Mouse (Mus musculus): ENCODE measurements around the gene H2-M10.6. TPM values are rescaled to one million over a fixed set of nuclear protein-coding genes. Genes with fewer than 3 reads are reported as not detected.
"Not testable (repeated sequence)": the region's sequence is repeated elsewhere in the genome, so short reads cannot be mapped to it uniquely, and the experiment has no call there.

The H2-M10.6 gene
- total RNA-seq (2021) = not detected
- long read RNA-seq, experiment 1 = 0 reads
- long read RNA-seq, experiment 2 = 0 reads

DNA sequence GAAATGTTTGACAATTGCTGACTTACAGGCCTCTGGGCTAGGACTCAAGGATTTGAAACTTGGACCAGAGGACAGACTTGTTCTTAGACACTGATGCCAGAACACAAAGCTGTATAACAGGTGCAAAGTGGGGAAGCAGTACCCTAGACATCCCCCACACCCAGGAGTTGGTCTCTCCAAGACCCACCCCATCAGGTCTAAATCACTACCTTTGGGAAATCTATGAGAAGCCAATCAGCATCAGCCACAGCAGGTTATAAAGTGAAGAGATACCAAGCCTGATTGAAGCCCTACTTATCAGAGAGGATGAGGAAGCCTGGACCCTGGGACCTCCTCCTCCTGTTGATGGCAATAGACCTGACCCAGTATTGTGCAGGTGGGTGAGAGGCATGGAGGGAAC is at the start of gene H2-M10.6:
TSS of gene H2-M10.6 (plus strand) at position 301 of the 400 bp plus-strand sequence.
- DNase-seq (ENCODE audit: low spot score) = no peak

DNA sequence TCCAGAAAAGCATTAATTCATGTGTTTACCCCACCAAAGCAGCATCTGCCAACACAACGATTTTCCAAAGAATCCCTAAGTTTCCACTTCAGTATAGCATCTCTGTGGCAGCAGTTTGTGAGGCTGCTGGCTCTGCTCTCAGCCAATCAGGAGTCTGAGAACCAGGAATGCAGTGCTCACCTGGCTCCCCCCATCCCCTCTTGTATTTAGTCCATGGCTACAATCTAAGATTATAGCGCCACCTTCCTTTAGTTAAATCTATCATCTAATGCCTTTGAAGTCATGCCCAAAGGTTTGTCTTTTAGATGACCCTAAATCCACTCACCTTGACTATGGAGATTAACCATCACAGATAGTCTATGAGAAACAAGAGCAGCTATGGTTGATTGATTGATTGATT is 48.2 kb upstream of the H2-M10.6 start:
- DNase-seq (ENCODE audit: low spot score) = no peak

DNA sequence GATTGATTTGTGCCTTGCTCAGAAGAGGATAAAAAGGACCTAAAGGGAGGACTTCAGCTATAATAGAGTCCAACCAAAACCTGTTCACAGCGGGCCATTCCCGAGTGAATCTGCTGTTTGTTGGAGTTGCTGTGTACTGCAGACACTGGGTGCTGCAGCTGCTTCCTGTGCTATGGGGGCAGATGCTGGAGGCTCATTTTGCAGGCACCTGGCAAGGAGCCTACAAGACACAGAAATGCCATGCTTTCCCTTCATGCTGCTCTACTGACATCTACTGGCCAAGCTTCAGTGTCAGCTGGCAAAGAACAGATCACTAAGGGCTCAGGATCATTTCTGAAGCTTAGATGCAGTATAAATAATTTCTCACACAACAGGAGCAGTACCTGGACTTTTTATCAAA is 47.7 kb upstream of the H2-M10.6 start:
- DNase-seq (ENCODE audit: low spot score) = peak; percentile 17

DNA sequence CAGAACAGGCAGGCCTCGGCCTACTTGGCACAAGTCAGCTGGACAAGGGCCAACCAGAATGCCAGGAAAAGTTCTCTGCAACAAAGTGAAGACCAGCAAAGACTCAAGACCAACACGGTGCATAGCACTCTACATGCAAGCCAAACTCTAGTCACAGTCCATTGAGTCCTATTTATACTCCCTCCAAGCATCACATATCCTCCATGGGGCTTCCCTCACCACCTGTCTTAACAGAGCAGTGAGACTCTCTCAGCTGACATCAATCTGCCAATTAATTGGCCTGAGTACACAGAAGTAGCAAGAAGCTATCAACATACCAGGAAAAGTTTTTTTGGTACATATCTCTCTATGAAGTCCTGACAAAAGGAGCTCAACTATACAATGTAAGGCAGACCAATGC is 46.6 kb upstream of the H2-M10.6 start:
- not testable (repeated sequence) for DNase-seq (ENCODE audit: low spot score)

DNA sequence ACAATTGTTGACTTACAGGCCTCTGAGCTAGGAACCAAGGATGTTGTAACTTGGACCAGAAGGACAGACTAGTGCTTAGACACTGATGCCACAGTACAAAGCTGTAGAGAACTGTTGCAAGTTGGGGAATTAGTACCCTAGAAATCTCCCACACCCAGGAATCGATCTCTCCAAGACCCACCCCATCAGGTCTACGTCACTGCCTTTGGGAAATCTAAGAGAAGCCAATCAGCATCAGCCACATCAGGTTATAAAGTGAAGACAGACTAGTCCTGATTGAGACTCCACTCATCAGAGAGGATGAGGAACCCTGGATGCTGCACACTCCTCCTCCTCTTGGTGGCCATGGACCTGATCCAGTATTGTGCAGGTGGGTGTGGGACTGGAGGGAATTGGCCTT is 39.4 kb upstream of the H2-M10.6 start, which contains the start of gene H2-M10.5:
TSS of gene H2-M10.5 (plus strand) at position 301 of the 400 bp plus-strand sequence.
- DNase-seq (ENCODE audit: low spot score) = not testable (repeated sequence)

DNA sequence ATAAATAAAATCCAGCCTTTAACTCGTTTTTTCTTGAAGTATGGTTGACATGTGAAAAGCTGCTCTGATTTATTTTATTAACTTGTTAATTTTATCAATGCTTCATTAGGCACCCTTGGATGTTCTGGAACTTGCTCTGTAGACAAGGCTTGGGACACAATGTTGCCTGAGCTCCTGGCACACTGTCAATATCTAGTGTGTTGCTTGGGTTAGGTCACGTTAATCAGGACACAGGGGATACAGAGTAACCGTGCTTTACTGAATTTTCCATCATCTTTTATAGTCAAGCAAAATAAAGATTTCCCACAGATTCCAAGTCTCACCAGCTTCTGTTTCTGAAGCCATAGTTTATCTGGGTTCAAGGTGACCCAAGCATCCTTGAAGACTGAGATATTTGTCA is 30.4 kb upstream of the H2-M10.6 start:
- DNase-seq (ENCODE audit: low spot score) = no peak

DNA sequence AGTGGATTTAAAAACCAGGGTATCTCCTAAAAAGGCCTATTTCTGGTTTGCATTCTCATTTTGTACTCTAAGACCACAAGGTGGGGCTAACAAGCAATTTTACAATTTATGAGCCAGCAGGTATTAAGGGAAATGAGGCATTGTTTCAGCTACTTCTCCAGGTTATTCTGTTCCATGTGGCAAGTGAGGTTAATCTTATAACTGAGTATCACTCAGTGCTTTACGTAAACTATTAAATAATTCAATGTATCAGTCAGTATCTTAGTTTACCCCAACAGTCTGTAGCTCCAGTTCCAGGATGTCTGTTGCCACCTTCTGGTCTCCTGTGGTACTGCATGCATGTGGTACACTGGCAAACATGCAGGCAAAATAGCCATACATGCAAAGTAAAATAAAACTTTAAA is 25.5 kb upstream of the H2-M10.6 start:
- DNase-seq (ENCODE audit: low spot score) = peak; percentile 27

DNA sequence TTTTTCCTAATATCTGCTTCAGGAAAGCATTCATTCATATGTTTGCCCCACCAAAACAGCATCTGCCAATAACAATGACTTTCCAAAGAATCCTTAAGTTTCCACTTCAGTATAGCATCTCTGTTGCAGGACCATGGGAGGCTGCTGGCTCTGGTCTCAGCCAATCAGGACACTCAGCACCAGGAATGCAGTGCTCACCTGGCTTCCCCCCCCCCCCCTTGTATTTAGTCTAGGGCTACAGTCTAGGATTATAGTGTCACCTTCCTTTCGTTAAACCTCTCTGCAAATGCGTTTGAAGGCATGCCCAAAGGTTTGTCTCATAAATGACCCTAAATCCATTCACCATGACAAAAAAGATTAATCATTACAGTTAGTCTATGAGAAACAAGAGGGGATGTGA is 23.6 kb upstream of the H2-M10.6 start:
- DNase-seq (ENCODE audit: low spot score) = no peak

DNA sequence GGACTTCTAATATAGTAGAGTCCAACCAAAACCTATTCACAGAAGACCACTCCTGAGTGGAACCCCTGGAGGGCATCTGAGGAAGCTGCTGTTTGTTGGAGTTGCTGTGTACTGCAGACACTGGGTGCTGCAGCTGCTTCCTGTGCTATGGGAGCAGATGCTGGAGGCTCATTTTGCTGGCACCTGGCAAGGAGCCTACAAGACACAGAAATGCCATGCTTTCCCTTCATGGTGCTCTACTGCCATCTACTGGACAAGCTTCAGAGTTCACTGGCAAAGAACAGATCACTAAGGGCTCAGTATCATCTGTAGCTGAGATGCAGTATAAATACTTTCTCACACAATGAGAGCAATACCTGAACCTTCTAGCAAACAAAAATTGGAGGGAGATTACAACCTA is 23.2 kb upstream of the H2-M10.6 start:
- peak; percentile 80 for DNase-seq (ENCODE audit: low spot score)

DNA sequence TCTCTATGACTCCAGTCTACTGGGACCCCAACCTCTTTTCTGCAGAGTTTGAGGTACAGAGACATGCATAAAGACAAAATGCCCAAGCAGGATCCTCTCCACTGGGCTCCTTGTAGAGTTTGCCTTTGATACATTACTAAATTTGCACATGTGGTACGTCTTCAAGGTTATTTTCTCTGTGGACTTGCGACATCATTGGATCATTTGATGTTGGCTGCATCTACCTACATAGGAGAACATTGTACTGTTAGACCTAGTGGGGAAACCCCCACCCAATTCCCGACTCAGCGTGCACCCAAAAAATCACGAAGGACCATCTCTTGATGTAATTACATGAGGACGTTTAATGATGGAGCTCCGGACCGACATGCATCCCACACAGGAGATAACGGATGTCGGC is 12.5 kb upstream of the H2-M10.6 start:
- DNase-seq (ENCODE audit: low spot score) = no peak

DNA sequence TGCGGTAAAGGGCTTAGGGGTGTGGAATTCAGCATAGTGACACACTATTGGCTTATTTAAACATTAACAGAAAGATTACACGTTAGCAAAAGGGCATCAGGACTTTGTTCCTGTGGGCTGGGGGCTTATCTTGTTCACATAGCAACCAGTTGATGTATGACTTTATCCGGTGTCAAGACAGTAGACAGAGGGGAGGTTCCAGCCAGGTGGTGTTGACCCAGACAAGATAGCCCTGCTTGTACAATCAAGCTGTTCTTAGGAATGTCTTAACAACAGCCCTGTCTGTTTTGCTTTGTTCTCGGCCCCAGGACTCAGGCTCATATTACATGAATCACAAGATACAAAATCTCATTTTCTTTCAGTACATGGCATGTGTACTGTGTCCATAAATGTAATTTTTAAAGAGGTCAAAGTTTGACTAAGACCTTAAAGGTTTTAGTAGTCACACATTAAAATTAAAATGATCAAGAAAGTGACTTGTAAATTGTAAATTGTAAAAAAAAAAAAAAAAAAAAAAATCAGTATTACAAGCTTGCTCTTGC is 12.0 kb upstream of the H2-M10.6 start:
- not testable (repeated sequence) for DNase-seq (ENCODE audit: low spot score)

DNA sequence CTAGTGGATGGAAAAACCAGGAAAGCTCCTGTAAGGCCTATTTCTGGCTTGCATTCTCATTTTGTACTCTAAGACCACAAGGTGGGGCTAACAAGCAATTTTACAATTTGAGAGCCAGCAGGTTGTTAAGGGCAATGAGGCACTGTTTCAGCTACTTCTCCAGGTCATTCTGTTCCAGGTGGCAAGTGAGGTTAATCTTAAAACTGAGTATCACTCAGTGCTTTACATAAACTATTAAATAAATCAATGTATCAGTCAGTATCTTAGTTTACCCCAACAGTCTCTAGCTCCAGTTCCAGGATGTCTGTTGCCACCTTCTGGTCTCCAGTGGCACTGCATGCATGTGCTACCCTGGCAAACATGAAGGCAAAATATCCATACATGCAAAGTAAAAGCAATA is 12.0 kb downstream of the H2-M10.6 start:
- DNase-seq (ENCODE audit: low spot score) = peak; percentile 44

DNA sequence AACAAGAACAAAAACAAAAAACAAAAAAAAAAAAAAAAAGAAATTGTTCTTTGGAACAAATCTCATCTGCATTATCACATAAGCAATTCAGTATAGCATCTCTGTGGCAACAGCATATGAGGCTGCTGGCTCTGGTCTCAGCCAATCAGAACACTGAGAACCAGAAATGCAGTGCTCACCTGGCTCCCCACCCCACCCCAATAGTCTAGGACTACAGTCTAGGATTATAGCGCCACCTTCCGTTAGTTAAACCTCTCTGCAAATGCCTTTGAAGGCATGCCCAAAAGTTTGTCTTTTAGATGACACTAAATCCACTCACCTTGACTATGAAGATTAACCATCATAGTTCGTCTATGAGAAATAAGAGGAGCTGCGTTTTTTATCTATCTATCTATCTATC is 13.6 kb downstream of the H2-M10.6 start:
- no peak for DNase-seq (ENCODE audit: low spot score)

DNA sequence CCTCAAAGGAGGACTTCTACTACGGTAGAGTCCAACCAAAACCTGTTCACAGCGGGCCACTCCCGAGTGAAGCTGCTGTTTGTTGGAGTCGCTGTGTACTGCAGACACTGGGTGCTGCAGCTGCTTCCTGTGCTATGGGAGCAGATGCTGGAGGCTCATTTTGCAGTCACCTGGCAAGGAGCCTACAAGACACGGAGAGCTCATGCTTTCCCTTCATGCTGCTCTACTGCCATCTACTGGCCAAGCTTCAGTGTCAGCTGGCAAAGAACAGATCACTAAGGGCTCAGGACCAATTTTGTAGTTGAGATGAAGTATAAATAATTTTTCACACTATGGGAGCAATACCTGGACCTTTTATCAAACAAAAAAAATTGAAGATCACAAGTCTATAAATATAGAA is 14.0 kb downstream of the H2-M10.6 start:
- peak; percentile 96 for DNase-seq (ENCODE audit: low spot score)

DNA sequence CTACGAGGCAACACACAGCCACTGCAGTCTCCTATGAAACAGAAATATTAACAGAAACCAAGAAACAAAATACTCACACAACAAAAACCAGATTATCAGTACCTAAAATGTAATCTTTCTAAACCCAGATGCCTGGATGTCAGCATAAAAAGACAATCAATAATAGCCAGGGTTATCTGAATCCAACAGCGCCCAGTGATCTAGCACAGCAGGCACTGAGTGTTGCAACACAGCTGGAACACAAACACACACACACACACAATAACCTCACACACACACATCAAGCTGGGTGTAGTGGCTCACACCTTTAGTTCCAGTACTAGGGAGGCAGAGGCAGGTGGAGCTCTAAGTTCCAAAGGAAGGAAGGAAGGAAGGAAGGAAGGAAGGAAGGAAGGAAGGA is 16.5 kb downstream of the H2-M10.6 start:
- DNase-seq (ENCODE audit: low spot score) = no peak

DNA sequence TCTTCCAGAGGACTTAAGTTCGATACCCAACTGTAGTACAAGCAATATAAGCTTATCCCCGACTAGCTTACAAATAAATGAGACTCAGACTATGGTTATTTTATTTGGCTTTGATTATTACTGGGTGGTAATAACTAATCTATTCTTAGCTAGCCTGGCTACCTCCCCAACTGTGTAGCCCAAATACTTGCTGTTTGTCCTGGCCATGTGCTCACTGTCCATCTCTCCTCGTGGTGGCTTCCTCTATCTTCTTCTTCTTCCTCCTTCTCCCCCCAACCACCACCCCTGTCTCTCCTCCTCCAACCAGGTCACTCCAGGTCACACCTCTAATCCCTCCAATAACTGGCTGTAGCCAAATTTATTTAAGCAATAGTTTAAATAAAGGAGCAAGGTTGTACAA is 18.5 kb downstream of the H2-M10.6 start:
- DNase-seq (ENCODE audit: low spot score) = no peak

DNA sequence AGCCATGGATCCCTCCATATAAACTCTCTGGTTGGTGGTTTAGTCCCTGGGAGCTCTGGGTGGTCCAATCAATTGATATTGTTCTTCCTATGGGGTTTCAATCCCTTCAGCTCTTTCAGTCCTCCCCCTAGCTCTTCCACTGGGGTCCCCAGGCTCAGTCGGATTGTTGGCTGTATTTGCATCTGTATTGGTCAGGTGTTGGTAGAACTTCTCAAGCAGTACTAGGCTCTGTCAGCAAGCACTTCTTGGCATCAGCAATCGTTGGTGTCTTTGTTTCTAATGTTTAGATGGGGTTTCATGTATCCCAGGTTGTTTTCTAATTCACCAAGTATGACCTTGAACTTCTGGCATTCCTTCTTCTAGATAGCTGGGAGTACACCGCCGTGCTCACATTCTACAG is 20.7 kb downstream of the H2-M10.6 start:
- DNase-seq (ENCODE audit: low spot score) = no peak

DNA sequence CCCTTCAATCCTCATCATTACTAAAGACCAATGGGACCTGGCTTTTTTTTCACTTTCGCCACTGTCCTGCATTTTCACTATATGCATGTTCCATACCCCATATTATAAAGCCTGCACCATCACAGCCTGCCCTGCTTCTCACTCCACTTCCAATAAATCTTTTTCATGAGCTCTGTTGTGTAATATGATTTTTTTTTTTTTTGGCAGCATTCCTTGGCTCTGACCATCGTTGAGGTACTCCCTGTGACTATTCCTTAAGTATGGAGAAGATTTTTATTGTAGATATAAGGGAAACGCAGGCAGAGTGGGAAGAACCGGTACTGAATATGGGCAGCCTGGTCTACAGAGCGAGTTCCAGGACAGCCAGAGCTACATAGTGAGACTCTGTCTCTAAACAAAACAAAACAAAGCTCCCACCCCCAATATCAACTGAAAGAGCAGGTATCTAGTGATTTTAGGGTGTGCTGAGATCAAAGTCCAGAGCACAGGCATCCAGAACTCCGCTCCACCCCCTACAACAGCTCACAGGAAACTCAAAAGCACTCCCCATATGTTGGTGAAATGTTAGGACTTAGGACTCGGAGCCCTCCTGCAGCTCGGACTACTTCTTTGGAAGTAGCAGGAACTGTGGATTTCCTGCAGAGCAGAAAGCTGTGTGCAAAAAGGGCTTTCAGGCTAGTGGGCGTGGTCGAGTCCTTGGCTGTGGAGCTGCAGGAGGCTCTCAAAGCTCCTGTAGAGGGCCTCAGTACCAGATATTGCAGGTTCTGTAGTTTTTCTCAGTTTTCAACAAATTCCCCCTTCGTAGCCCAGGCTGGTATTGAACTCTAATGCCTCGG is 23.8 kb downstream of the H2-M10.6 start:
- DNase-seq (ENCODE audit: low spot score) = peak; percentile 60

DNA sequence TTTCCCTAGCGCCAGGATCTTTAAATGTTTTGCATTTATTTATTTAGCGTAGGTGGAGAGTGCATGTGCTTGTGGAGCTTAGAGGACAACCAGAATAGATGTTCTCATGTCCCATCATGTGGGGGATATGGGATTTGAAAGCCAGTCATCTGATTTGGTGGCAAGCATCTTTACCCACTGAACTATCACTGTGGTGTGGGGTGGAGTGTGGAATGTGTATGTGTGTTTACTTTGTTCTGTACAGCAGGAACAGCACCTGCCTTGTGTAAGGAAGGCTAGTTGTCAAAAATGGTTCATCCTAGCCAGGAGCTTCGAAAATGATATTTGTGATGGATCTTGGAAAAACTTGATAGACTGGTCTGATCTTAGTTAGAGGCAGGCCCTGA is 24.4 kb downstream of the H2-M10.6 start:
- no peak for DNase-seq (ENCODE audit: low spot score)

DNA sequence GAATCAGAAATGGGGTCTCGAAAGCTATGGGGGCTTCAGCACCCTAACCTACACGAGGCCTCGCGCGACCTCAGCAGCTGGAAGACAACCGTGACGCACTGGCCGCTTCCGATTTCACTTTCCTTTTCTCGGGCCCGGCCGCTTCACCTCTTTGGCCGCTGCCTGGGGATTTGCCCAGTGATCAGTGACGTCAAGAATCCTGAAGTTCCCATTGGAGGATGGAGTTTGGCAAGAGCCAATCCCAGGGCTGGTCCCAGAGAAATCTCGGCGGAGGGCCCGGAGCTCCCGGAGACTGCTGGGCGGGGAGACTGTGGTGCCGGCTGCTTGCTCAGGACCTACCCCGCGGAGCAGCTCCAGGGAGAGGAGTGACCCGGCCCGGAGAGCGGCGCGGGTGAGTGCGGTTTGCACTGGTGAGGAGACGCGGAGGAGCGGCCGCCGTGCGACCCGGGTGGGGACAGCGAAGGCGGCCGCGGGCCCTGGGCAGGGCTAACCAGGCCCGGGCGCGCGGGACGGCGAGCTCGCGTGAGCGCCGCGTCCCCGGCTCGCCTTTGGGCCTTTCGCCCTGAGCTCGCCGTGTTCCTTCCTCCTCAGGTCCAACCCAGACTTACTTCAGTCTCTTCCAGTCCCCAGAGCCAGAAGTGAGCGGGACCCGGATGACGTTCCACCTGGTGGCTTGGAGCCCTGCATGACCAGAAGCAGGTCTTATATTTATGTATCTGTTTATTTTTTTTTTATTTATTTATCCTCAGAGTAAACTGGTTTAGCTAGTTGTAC is 25.1 kb downstream of the H2-M10.6 start, which contains the start of gene Trim26:
TSS of gene Trim26 (plus strand) at position 261 of the 774 bp plus-strand sequence.
- peak; percentile 99 for DNase-seq (ENCODE audit: low spot score)

DNA sequence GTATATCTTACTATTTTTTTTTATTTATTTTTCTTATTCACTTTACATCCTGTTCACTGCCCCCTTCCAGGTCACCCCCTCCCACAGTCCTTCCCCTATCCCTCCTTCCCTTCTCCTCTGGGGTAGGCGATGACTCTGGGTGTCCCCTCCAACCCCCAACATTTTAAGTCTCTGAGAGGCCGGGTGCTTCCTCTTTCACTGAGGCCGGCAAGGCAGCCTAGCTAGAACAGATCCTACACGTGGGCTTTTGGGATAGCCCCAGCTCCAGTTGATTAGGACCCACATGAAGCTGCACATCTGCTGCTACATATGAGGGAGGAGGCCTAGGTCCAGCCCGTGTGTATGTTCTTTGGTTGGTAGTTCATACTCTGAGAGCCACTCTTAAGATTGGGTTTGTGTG is 27.0 kb downstream of the H2-M10.6 start:
- DNase-seq (ENCODE audit: low spot score) = no peak

DNA sequence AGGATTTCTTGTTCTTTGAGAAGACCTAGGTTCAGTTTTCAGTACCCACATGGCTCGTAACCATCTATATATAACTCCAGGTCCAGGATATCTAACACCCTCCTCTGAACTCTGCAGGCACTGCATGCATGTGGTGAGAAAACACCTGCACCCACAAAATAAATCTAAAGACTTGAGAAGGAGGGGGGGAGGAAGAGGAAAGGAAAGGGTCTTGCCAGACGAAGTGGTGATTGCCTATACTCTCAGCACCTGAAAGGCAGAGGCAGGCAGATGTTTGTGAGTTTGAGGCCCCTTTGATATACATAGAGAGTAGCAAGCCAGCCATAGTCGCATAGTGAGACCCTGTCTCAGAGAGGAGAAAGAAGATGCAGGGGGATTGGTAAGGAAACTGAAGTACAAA is 28.0 kb downstream of the H2-M10.6 start:
- DNase-seq (ENCODE audit: low spot score) = no peak

All from gastrocnemius, adult 18-20 months (tissue).